Mouse (Mus musculus) embryonic facial prominence, embryonic 13.5 days (tissue): Measurements from ENCODE around the gene Colca2. TPM values are rescaled to one million over a fixed set of nuclear protein-coding genes. Genes with fewer than 3 reads are reported as not detected.

ENCODE experiments used
- ATAC-seq: fragments of 200-750 bp; cut with Nextera tagmentation; 2 replicates; pipeline ENCODE4 v1.8.0; 2017; ENCODE audit warnings: low read depth; ENCODE audit not compliant: insufficient number of reproducible peaks, insufficient read depth, low FRiP score, low TSS enrichment
- H3K27ac ChIP-seq: fragments of 300-500 bp; sonication (generic); 2 replicates; pipeline ENCODE4 v1.5.1; 2015; ENCODE audit warnings: moderate library complexity, mild to moderate bottlenecking, inconsistent platforms
- H3K27me3 ChIP-seq: fragments of 300-500 bp; sonication (generic); 2 replicates; pipeline ENCODE4 v1.6.1; 2015; ENCODE audit warnings: mild to moderate bottlenecking, inconsistent platforms
- H3K36me3 ChIP-seq: fragments of 300-500 bp; sonication (generic); 2 replicates; pipeline ENCODE4 v1.6.1; 2015; ENCODE audit warnings: mild to moderate bottlenecking, inconsistent platforms
- H3K4me1 ChIP-seq: fragments of 300-500 bp; sonication (generic); 2 replicates; pipeline ENCODE4 v1.6.1; 2015; ENCODE audit warnings: inconsistent platforms
- H3K4me2 ChIP-seq: fragments of 300-500 bp; sonication (generic); 2 replicates; pipeline ENCODE4 v1.6.1; 2015; ENCODE audit warnings: moderate library complexity, mild to moderate bottlenecking, inconsistent platforms
- H3K4me3 ChIP-seq: fragments of 300-500 bp; sonication (generic); 2 replicates; pipeline ENCODE4 v1.5.1; 2015; ENCODE audit warnings: mild to moderate bottlenecking, inconsistent platforms
- H3K9ac ChIP-seq: fragments of 300-500 bp; sonication (generic); 2 replicates; pipeline ENCODE4 v1.6.1; 2015; ENCODE audit warnings: mild to moderate bottlenecking, inconsistent platforms
- H3K9me3 ChIP-seq: fragments of 300-500 bp; sonication (generic); 2 replicates; pipeline ENCODE4 v1.6.1; 2016; ENCODE audit warnings: inconsistent platforms
- WGBS: fragments of 180-500 bp; shearing (Covaris S2); methylation state at CpG from one replicate; pipeline ENCODE4 v1.1.7; 2015; ENCODE audit warnings: mixed read lengths; 5-methylcytosine and 5-hydroxymethylcytosine counted together
- polyA plus RNA-seq: library from polyadenylated mRNA; unstranded; fragments of >200 nt; fragmentation: Nextera tagmentation; extraction: Ambion mirVana; gene quantifications from 2 replicates; pipeline ENCODE4 v1.2.1, GENCODE M21; 2015

Colca2 gene
- polyA plus RNA-seq: 3.3 and 3.7 TPM in 2 replicates

DNA sequence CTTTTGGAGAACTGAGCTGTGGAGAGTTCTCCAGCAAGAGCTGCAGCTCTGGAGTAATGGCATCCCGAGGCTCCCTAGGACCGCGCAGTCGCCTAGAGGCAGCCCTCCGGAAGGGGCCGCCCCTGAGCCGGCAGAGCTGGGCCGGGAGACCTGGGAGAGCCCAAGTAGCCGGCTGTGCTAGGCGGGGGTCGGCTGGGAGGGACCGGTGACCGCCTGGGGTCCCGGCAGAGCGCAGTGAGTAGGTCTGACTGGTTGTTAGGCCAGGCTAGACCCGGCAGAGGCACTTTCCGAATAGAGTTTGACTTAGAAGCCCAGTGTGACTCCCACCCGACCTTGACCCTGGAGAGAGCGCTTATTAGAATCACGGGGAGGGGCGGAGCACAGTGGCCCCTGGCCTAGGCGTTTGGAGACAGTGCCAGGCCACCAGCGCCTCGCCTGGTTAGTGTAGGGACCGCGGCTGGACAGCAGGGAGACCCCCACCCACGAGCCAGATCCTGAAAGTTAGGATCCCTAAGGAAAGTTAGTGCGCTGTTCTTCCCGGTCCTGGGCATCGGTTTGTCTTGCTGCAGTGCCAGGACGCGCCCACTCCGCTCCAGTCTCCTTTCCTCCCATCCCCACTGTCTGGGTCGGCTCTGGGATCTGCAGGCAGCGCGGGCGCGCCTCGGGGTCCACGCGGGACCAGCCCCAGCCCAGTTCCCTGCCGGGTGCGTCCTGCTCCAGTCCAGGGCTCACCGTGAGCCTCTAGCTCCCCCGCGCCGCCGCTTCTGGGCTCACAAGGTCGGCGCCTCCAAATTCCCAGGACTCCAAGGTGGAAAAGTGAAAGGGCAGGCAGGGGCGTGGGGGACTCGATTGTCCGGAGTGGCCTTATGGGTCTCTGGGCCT is at the start of gene Colca2:
TSS of gene Colca2 (minus strand) at position 70 of the 882 bp plus-strand sequence.
- peak; percentile 93 for ATAC-seq
- Histone ChIP-seq H3K4me1 (peaks cover 5% of the 10 kb centered on the region; the same call in 1 of the 2 replicates), H3K9ac (peak within 1 kb of the TSS; percentile 76), H3K9me3 (no peaks in the 10 kb centered on the region), H3K36me3 (no peaks in the 10 kb centered on the region), H3K27me3 (peaks cover 29% of the 10 kb centered on the region), H3K27ac (peak within 1 kb of the TSS; percentile 44; the same call in 1 of the 2 replicates), H3K4me2 (peak within 1 kb of the TSS; percentile 90), H3K4me3 (peak within 1 kb of the TSS; percentile 58)
- under 1% methylated on average over 53 of the region's 53 CpGs for WGBS

DNA sequence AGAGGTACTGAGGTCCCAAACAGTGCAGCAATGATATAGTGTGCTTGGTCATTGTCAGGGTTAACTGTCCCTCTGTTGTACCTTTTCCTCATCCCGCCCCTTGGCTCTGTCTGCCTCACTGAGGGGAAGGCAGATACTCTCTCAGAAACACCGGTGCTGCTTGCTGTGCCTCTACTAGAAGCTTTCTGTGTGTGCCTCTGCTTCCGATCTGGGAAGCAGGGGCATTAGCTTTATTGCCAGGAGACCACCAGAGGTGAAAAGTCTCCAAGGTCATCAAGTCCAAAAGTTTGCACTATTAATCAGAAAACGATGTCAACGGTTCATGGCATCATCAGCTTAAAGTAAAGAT is 49.2 kb upstream of the Colca2 start:
- no peak for ATAC-seq

DNA sequence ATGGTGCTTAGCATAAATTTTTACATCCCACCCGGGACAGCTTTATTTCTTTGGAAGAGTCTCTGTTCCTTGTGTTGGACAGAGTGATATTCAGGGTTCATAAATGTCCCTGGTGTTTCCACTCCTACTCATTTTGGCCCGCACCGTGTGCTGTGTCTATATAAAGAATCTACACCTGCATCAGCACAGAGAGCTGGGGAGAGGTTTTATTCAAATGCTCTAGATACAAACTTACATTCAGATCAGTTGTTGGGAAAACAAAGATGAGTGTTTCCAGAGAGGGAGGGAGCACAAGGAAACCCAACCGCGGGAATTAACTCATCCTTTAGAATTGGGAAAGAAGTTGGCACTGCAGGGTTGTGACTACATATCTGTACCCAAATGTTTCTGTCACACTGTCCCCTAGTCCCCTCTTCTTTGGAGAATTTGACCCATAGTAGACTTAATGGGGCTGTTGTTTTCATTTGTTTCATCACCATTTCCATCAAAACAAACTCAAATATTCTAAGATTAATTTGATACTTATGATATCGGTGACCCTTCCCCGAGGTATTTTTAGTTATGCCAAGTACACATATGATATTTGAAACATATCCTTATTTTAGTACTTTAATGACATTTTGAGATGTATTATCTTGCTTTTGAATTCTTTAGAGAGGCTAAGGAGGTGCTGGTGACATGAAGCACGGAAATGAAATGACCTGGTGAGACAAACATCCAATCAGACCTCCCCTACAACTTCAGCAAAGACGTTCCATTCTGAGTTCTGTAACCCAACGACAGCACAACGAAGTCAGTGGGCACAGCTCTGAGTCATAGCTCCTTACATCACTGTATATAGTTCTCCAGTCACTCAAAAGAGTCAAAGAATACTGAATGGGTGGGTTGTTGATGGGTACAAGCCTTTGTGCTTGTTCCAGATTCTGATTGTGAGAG is 48.5 kb upstream of the Colca2 start:
- no peak for ATAC-seq

More for the DNA sequence above, 49.2 kb upstream of the Colca2 start:
- Histone ChIP-seq H3K36me3 (no peaks in the 10 kb centered on the region), H3K4me2 (no peak overlapping the region), H3K9ac (no peak overlapping the region), H3K4me3 (no peak overlapping the region), H3K27me3 (no peaks in the 10 kb centered on the region), H3K27ac (no peak overlapping the region), H3K9me3 (no peaks in the 10 kb centered on the region), H3K4me1 (no peaks in the 10 kb centered on the region)
- 82% methylated on average over 5 of the region's 5 CpGs for WGBS

DNA sequence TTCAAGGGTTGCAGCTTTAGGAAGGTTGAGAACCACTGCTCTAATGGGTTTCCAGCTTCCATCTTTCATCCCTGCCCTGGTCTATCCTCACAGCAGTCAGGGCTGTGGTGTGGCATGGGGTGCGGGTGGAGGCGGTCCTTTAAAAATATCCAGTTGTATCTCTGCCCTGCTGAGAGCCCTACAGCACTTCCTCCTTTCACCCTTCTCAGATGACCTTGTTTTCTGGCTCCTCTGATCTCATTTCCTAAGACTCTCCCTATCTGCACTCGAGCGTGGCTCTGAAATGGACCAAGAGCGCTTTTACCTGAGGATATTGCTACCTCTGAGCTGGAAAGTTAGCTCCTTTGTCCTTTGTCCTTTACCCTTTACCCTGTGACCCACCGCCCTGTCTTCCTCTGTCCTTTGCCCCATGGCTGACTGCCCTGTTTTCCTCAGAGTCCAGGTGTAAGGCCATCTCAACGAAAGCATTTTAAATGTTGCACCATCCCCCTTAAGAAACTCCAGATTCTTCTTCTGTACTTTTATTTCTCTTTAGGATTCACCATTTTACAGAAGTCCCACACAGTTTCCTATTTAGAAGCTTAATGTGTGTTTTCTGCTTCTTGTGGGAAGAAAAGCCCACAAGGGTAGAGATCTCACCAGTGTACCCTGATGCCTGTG is 46.2 kb upstream of the Colca2 start:
- Histone ChIP-seq H3K9me3 (no peaks in the 10 kb centered on the region), H3K4me1 (no peaks in the 10 kb centered on the region), H3K9ac (no peak overlapping the region), H3K4me3 (no peak overlapping the region), H3K27me3 (no peaks in the 10 kb centered on the region), H3K27ac (no peak overlapping the region), H3K4me2 (no peak overlapping the region), H3K36me3 (no peaks in the 10 kb centered on the region)
- ATAC-seq: no peak
- 71% methylated on average over 7 of the region's 7 CpGs for WGBS

More for the DNA sequence above, 48.5 kb upstream of the Colca2 start:
- Histone ChIP-seq H3K9ac (no peak overlapping the region), H3K36me3 (no peaks in the 10 kb centered on the region), H3K4me3 (no peak overlapping the region), H3K9me3 (no peaks in the 10 kb centered on the region), H3K4me2 (no peak overlapping the region), H3K27ac (no peak overlapping the region), H3K27me3 (no peaks in the 10 kb centered on the region), H3K4me1 (no peaks in the 10 kb centered on the region)
- 80% methylated on average over 11 of the region's 11 CpGs for WGBS

DNA sequence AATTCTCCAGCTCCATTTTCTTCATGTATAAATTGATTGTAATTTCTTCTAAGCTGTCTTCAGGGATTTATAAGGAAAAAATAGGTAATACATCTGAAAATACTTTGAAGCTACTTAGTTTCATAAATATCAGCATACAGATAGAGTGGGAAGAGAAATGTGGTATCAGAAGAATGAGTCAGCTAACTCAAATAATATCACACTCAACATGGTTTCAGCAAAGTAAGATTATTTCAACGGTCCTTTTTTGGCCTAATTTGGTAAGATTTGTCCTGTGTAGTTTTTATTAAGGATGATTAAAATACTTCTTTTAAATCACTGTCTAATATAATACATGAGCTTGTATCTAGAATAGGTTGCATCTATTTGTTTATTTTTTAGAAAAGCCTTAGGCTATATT is 41.7 kb upstream of the Colca2 start:
- ATAC-seq: no peak
- H3K27me3 ChIP-seq: no peaks in the 10 kb centered on the region
- no peak overlapping the region for H3K27ac ChIP-seq
- H3K4me1 ChIP-seq: no peaks in the 10 kb centered on the region
- no peaks in the 10 kb centered on the region for H3K36me3 ChIP-seq
- WGBS: 90% methylated on average over 1 of the region's 1 CpGs
- no peaks in the 10 kb centered on the region for H3K9me3 ChIP-seq
- H3K4me3 ChIP-seq: no peak overlapping the region
- H3K9ac ChIP-seq: no peak overlapping the region
- no peak overlapping the region for H3K4me2 ChIP-seq

DNA sequence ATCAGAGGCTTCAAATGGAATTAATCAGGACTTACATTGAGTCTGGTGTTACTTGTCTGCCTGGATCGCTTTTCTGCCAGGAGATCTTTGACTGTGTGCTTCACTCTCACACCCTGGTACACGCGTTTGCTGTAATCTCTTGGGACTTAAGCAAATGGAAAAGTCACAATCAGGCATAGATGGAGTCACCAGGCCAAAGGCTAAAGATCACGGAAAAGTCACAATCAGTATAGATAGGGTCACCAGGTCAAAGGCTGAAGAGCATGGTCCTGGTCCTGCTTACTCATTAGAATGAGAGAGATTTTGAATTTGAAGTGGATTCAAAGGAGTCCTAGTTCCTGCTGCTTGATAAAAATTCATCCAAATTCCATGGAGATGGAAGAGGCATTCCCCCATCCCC is 39.9 kb upstream of the Colca2 start:
- Histone ChIP-seq H3K36me3 (no peaks in the 10 kb centered on the region), H3K27me3 (no peaks in the 10 kb centered on the region), H3K4me3 (no peak overlapping the region), H3K4me1 (no peaks in the 10 kb centered on the region), H3K27ac (no peak overlapping the region), H3K4me2 (no peak overlapping the region), H3K9me3 (no peaks in the 10 kb centered on the region), H3K9ac (no peak overlapping the region)
- no peak for ATAC-seq
- 69% methylated on average over 4 of the region's 4 CpGs for WGBS

DNA sequence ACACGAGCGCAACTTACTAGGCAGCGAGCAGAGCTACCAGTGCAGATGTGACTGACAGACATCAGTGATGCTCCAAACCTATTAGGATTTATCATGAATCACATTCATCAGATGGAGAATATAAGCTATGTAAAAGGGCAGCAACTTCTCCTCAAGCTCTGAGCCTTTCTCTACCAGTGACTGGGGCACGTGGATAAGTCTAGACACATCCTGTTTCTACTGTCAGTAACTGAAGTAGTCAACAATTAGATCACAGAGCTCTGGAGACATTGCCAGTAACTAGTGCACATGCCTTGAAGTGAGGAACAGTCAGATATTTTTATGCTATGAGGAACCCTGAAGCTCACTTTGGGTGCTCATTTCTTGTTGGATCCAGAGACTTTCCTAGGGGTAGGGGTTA is 39.0 kb upstream of the Colca2 start:
- WGBS: 89% methylated on average over 4 of the region's 4 CpGs

DNA sequence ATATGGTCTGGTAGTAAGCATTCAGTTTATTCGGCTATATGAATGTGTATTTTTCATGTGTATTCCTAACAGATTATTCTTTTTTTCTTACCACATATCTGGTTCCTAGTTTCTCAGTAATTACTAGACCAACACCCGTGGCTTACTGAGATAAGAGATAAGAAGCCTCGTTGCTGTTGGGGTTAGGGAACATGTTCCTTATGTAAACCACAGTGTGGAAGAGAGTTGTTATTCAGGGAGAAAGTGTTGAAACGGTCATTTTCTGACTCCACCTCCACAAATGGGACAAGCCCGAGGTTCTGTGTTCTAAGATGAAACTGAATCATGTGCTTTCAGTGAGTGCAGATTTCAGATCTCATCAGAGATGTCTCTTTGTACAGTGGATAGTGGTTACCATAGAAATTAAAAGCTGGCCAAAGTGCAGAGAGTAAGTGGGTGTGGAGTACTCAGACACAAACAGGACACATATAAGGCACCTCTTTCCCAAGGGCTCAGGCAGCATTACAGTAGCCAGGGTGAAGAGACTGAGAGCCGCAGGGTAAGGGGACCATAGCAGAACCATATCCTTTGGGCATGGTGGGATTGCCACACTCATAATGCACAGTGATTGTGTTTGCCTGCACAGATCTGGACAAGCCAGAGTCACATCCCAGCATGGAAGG is 37.2 kb upstream of the Colca2 start:
- 65% methylated on average over 6 of the region's 6 CpGs for WGBS
- H3K27ac ChIP-seq: no peak overlapping the region
- H3K9me3 ChIP-seq: no peaks in the 10 kb centered on the region
- H3K4me2 ChIP-seq: no peak overlapping the region
- no peaks in the 10 kb centered on the region for H3K36me3 ChIP-seq
- H3K9ac ChIP-seq: no peak overlapping the region
- peaks cover 3% of the 10 kb centered on the region; the same call in 1 of the 2 replicates for H3K4me1 ChIP-seq
- H3K27me3 ChIP-seq: no peaks in the 10 kb centered on the region
- peak; percentile 26; the same call in 1 of the 2 replicates for ATAC-seq
- no peak overlapping the region for H3K4me3 ChIP-seq

More for the DNA sequence above, 39.0 kb upstream of the Colca2 start:
- Histone ChIP-seq H3K4me2 (no peak overlapping the region), H3K4me1 (peaks cover 3% of the 10 kb centered on the region; the same call in 1 of the 2 replicates), H3K4me3 (no peak overlapping the region), H3K27me3 (no peaks in the 10 kb centered on the region), H3K36me3 (no peaks in the 10 kb centered on the region), H3K9me3 (no peaks in the 10 kb centered on the region), H3K27ac (no peak overlapping the region), H3K9ac (no peak overlapping the region)
- ATAC-seq: no peak

DNA sequence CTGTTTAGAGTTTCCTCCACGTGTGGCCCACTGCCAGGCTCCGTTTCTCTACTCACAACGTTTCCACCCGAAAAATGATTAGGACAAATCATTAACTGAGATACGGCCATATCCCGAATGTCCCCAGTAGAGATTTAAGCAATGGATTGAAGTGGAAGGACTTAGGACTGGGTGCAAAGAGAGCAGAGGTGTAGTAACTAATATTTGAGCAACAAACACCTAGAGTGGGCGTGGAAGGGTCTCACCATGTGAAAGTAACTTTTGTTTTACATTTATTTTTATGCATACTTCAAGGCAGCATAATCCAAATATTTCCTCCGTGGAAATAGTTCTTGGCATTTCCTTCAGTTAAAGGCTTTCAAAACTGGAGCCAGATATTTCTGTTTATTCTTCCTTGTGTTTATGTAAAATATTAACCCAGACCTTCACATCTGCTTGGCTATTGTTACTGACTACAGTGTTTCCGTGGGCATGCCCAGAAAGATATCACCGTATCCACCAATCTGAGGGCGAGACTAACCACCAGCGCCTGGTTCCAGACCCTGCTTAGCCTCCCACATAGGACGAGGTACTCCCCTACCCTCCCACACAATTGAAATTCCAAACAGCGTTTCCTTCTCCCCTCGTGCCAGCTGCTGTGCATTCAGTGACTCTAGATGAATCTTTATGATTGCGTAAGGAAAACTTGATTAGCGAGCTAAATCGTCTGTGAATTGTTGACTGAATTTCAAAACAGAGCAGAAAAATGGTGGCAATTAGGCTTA is 34.4 kb upstream of the Colca2 start:
- Histone ChIP-seq H3K9me3 (no peaks in the 10 kb centered on the region), H3K4me3 (no peak overlapping the region), H3K36me3 (no peaks in the 10 kb centered on the region), H3K4me2 (peak overlapping the region; percentile 14; the same call in 1 of the 2 replicates), H3K9ac (no peak overlapping the region), H3K27ac (no peak overlapping the region), H3K4me1 (peaks cover 3% of the 10 kb centered on the region; the same call in 1 of the 2 replicates), H3K27me3 (no peaks in the 10 kb centered on the region)
- ATAC-seq: no peak
- WGBS: 52% methylated on average over 18 of the region's 18 CpGs

DNA sequence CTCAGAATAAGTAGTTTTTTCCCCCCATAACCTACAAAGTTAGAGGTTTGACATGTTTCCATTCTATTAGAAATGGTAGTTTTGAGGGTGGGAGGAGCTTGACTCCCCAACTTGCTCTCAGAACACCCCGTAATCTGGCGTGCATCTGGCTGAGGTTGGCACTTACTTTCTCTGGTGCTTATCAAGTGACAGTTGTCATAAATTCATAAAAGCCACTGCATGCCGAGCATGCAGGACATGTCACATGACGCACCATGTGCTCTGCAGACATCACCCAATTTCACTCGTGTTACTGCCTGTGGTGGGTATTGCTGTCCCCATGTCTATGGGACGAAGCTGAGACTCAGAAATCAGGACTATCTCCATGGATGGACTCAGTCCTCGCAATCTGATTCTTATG is 32.1 kb upstream of the Colca2 start:
- H3K9ac ChIP-seq: no peak overlapping the region
- no peak overlapping the region for H3K4me2 ChIP-seq
- H3K27me3 ChIP-seq: no peaks in the 10 kb centered on the region
- H3K27ac ChIP-seq: no peak overlapping the region
- no peaks in the 10 kb centered on the region for H3K36me3 ChIP-seq
- H3K4me1 ChIP-seq: peaks cover 3% of the 10 kb centered on the region; the same call in 1 of the 2 replicates
- H3K9me3 ChIP-seq: no peaks in the 10 kb centered on the region
- no peak for ATAC-seq
- H3K4me3 ChIP-seq: no peak overlapping the region
- WGBS: 79% methylated on average over 7 of the region's 7 CpGs
